Mouse (Mus musculus): Measurements from ENCODE around the gene Aqp11. TPM values are rescaled to one million over a fixed set of nuclear protein-coding genes. Genes with fewer than 3 reads are reported as not detected.

The Aqp11 gene
- polyA plus RNA-seq, 1 experiment from 2014 or later: 3.6 TPM

DNA sequence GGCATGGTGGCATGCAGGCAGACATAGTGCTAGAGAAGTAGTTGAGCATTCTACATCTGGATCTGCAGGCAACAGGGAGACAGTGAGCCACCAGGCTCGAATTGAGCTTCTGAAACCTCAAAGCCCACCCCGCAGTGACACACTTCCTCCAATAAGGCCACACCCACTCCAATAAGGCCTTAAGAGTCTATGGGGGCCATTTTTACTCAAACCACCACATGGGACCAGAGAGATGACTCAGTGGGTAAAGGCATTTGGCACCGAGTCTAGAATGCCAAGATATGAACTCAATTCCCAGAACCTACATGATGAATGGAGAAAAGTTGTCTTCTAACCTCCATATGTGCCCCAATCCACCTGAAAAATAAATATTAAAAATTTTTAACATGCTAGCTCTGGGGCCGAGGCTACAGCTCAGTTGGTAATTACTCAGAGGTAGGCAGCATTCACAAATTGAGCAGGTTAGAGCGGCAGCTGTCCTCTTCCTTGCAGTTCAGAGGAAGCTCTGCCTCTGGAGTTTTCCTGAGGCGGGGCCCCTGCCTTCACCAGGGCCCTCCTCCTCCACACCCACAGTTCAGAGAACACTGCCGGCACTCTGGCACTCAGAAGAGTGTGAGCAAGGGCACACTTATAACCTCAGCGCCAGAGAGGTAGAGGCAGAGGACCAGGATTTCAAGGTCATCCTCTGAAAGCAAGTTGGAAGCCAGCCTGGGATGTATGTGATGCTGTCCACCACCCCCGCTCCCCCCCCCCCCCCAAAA is 28.5 kb upstream of the Aqp11 start:
- Histone ChIP-seq H3K9ac (no peak overlapping the region), H3K9me3 (replicated peaks) (no peaks in the 10 kb centered on the region), H3K27me3 (no peaks in the 10 kb centered on the region), H3K4me1 (no peaks in the 10 kb centered on the region), H3K27ac (replicated peaks) (no peak overlapping the region), H3K4me3 (replicated peaks) (no peak overlapping the region), H3K36me3 (no peaks in the 10 kb centered on the region), H3K4me2 (replicated peaks) (no peak overlapping the region)
- ATAC-seq (ENCODE audit: insufficient number of reproducible peaks, low FRiP score, low TSS enrichment, low read depth): no peak
- WGBS: 71% methylated on average over 9 of the region's 9 CpGs

- Histone ChIP-seq H3K27ac (replicated peaks) (no peak overlapping the region), H3K27me3 (no peaks in the 10 kb centered on the region), H3K36me3 (no peaks in the 10 kb centered on the region), H3K9me3 (replicated peaks) (no peaks in the 10 kb centered on the region), H3K9ac (no peak overlapping the region), H3K4me2 (replicated peaks) (no peak overlapping the region), H3K4me3 (replicated peaks) (no peak overlapping the region), H3K4me1 (no peaks in the 10 kb centered on the region)
- 79% methylated on average over 5 of the region's 5 CpGs for WGBS
- ATAC-seq (ENCODE audit: insufficient number of reproducible peaks, low FRiP score, low TSS enrichment, low read depth): no peak
Measured at GRCm38 (mm10) chr7:97765963-97766347, 27.9 kb upstream of the Aqp11 start.

- no peak for ATAC-seq (ENCODE audit: insufficient number of reproducible peaks, low FRiP score, low TSS enrichment, low read depth)
- no peaks in the 10 kb centered on the region for H3K9me3 ChIP-seq (replicated peaks)
- no peaks in the 10 kb centered on the region for H3K36me3 ChIP-seq
- no peaks in the 10 kb centered on the region for H3K4me1 ChIP-seq
- H3K27me3 ChIP-seq: no peaks in the 10 kb centered on the region
- 86% methylated on average over 21 of the region's 21 CpGs for WGBS
- no peak overlapping the region for H3K9ac ChIP-seq
- H3K4me3 ChIP-seq (replicated peaks): no peak overlapping the region
- H3K27ac ChIP-seq (replicated peaks): no peak overlapping the region
- no peak overlapping the region for H3K4me2 ChIP-seq (replicated peaks)
Measured at GRCm38 (mm10) chr7:97765181-97765962, 27.3 kb upstream of the Aqp11 start.

DNA sequence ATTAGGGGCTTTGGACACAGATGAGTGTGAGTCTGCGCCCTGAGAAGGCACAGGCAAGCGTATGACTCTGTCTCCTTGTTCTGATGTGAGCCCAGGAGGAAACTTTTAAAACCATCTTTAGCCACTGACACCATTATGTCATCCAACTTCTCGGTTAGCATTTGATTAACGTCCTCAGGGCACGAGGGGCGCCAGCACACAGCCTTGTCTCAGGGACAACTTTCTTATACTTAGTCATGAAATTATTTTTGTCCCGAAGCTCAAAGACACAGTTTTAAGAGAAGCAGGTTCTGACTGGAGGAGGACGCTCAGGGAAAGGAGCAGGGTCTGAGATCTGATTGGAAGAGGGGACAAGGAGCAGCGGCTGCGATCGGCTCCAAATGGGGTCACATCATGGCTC is 26.5 kb upstream of the Aqp11 start:
- WGBS: 60% methylated on average over 11 of the region's 11 CpGs
- ATAC-seq (ENCODE audit: insufficient number of reproducible peaks, low FRiP score, low TSS enrichment, low read depth): no peak
- no peak overlapping the region for H3K9ac ChIP-seq
- H3K4me2 ChIP-seq (replicated peaks): no peak overlapping the region
- no peaks in the 10 kb centered on the region for H3K4me1 ChIP-seq
- H3K27ac ChIP-seq (replicated peaks): no peak overlapping the region
- no peaks in the 10 kb centered on the region for H3K9me3 ChIP-seq (replicated peaks)
- no peaks in the 10 kb centered on the region for H3K27me3 ChIP-seq
- no peaks in the 10 kb centered on the region for H3K36me3 ChIP-seq
- no peak overlapping the region for H3K4me3 ChIP-seq (replicated peaks)

- Histone ChIP-seq H3K27ac (replicated peaks) (no peak overlapping the region), H3K9me3 (replicated peaks) (no peaks in the 10 kb centered on the region), H3K9ac (no peak overlapping the region), H3K4me2 (replicated peaks) (no peak overlapping the region), H3K36me3 (no peaks in the 10 kb centered on the region), H3K4me3 (replicated peaks) (no peak overlapping the region), H3K4me1 (0 out of 2 replicates have a peak, but pooled peaks cover 5% of the 10 kb centered on the region), H3K27me3 (no peaks in the 10 kb centered on the region)
- 35% methylated on average over 18 of the region's 18 CpGs for WGBS
- no peak for ATAC-seq (ENCODE audit: insufficient number of reproducible peaks, low FRiP score, low TSS enrichment, low read depth)
Measured at GRCm38 (mm10) chr7:97756967-97757881, 19.1 kb upstream of the Aqp11 start.

DNA sequence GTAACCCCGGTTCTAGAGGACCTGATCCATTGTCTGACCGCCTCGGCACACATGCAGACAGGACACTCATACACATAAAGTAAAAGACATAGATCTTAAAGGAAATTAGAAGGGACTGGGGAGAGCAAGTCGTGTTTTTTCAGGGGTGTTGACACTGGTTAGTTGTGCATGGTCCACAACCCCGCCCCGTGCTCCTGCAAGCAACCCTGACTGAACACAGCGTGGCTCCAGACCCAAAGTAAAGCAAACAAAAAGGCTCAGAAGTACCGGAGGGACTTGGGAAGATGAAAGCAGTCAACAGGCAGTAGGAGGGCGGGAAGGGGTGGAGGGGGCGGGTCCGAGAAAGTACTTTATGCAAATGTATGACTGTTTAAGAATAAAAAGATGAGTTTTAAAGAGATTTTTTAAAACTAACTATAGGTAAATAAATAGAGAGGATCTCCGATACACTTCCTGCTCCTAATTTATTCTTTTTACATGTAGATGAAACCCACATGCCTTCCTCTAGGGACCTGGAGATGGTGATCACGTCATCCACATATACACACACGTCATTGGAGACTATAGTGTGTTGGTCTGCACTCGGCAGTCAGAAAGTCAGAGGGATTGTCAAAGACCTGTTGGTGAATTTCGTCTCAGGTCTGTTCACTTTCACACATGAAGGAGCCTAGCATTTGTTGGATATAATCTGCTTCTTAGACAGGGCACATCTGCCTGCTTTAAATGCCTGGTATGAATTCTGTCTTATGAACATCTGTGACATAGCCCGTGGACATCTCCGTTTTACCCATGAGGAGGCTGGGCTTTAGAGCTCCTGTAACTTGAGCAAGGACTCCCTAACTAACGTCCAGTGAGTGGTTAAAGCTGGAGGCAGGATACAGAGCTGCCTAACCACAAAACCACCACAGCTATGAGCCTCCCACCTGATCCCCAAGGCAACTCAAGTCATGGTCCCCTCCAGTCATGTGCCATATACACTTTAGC is 11.4 kb upstream of the Aqp11 start:
- Histone ChIP-seq H3K4me2 (replicated peaks) (peak overlapping the region; percentile 35), H3K9ac (no peak overlapping the region), H3K4me3 (replicated peaks) (peak overlapping the region; percentile 6), H3K4me1 (peaks cover 14% of the 10 kb centered on the region), H3K9me3 (replicated peaks) (no peaks in the 10 kb centered on the region), H3K27me3 (no peaks in the 10 kb centered on the region), H3K36me3 (no peaks in the 10 kb centered on the region), H3K27ac (replicated peaks) (peak overlapping the region; percentile 71)
- no peak for ATAC-seq (ENCODE audit: insufficient number of reproducible peaks, low FRiP score, low TSS enrichment, low read depth)
- 31% methylated on average over 19 of the region's 19 CpGs for WGBS

GRCm38 (mm10) chr7:97748527-97749206 is 10.6 kb upstream of the Aqp11 start:
- Histone ChIP-seq H3K4me3 (replicated peaks) (peak overlapping the region; percentile 6), H3K9ac (no peak overlapping the region), H3K4me2 (replicated peaks) (peak overlapping the region; percentile 35), H3K27me3 (no peaks in the 10 kb centered on the region), H3K36me3 (no peaks in the 10 kb centered on the region), H3K9me3 (replicated peaks) (no peaks in the 10 kb centered on the region), H3K4me1 (peaks cover 14% of the 10 kb centered on the region), H3K27ac (replicated peaks) (peak overlapping the region; percentile 71)
- WGBS: 50% methylated on average over 10 of the region's 10 CpGs
- 0 out of 2 replicates have a peak, but pooled peaks have one; percentile 34 for ATAC-seq (ENCODE audit: insufficient number of reproducible peaks, low FRiP score, low TSS enrichment, low read depth)

DNA sequence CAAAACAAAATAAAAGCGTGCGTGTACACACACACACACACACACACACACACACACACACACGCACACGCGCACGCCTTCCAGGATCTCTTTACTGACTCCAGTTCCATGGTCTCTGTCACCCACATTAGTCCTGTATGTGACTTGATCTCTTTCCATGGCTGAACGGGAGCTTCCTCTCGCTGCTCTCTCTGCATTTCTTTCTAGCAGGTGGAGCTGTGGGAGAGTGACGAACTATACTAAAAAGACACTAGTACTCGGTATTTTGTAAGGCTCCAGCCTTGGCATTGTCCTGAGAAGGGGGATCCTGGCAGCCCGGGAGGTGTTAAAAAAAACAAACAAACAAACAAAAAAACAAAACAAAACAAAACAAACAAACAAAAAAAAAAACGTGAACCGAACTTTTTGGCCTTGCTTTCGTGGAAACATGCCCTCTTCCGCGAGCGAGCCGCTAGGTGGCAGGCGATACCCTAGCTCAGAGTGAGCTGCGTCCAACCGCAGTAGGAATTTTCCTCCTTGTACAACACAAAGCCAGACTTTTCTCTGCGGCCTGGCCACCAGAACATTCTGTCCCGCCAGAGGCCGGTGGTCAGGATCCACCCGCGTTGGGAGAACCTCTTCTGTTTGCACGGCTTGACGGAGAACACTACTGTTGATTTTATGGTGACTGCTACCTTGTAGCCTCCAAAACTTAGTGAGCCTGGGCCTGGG is 9.9 kb upstream of the Aqp11 start:
- WGBS: 23% methylated on average over 28 of the region's 28 CpGs
- Histone ChIP-seq H3K27me3 (no peaks in the 10 kb centered on the region), H3K36me3 (no peaks in the 10 kb centered on the region), H3K4me2 (replicated peaks) (peak overlapping the region; percentile 35; the same call in 1 of the 2 replicates), H3K9ac (no peak overlapping the region), H3K4me3 (replicated peaks) (no peak overlapping the region), H3K4me1 (peaks cover 14% of the 10 kb centered on the region), H3K27ac (replicated peaks) (0 out of 2 replicates have a peak overlapping the region, but pooled peaks have one; percentile 71), H3K9me3 (replicated peaks) (no peaks in the 10 kb centered on the region)
- peak; percentile 73 for ATAC-seq (ENCODE audit: insufficient number of reproducible peaks, low FRiP score, low TSS enrichment, low read depth)

DNA sequence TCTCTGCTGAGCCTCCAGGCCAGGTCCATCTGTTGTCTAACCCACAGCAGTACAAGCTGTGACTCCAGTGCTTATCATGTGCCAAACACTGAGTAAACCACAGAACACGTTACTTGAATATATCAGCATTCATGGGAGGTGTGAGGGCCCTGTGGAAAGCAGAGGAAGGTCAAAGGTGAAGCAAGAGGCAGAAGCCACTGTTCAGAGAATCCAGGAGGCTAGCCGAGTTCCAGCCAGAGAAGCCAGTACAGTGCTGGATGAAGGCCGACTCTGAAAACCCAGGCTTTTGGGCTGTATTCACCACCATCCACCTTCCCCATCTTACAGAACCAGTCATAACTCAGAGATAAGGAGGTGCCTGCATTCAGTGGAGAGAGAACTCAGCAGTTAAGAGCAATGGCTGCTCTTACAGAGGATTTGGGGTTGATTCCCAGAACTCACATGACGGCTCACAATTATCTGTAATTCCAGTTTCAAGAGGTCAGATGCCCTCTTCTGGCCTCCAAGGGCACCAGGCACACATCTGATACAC is 9.2 kb upstream of the Aqp11 start:
- WGBS: 69% methylated on average over 4 of the region's 4 CpGs
- Histone ChIP-seq H3K27ac (replicated peaks) (no peak overlapping the region), H3K4me3 (replicated peaks) (no peak overlapping the region), H3K4me2 (replicated peaks) (no peak overlapping the region), H3K4me1 (peaks cover 14% of the 10 kb centered on the region), H3K9me3 (replicated peaks) (no peaks in the 10 kb centered on the region), H3K27me3 (no peaks in the 10 kb centered on the region), H3K36me3 (no peaks in the 10 kb centered on the region), H3K9ac (no peak overlapping the region)
- no peak for ATAC-seq (ENCODE audit: insufficient number of reproducible peaks, low FRiP score, low TSS enrichment, low read depth)

Measured in embryonic facial prominence, embryonic 15.5 days (tissue).